Mouse (Mus musculus): ENCODE data around the gene Mrpl33. TPM values are rescaled to one million over a fixed set of nuclear protein-coding genes. Genes with fewer than 3 reads are reported as not detected.
"Not testable (repeated sequence)": the region's sequence is repeated elsewhere in the genome, so short reads cannot be mapped to it uniquely, and the experiment has no call there.

Gene Mrpl33
- 100 to 1,000 TPM; 259 to 272 TPM for total RNA-seq (2021)
- long read RNA-seq, experiment 1, partial matches to known transcripts: 0 of 122 reads
- long read RNA-seq, experiment 1, other reads (novel, unspliced or antisense): 118 of 122 reads
- long read RNA-seq, experiment 2, partial matches to known transcripts: 0 of 121 reads
- long read RNA-seq, experiment 2, other reads (novel, unspliced or antisense): 117 of 121 reads

DNA sequence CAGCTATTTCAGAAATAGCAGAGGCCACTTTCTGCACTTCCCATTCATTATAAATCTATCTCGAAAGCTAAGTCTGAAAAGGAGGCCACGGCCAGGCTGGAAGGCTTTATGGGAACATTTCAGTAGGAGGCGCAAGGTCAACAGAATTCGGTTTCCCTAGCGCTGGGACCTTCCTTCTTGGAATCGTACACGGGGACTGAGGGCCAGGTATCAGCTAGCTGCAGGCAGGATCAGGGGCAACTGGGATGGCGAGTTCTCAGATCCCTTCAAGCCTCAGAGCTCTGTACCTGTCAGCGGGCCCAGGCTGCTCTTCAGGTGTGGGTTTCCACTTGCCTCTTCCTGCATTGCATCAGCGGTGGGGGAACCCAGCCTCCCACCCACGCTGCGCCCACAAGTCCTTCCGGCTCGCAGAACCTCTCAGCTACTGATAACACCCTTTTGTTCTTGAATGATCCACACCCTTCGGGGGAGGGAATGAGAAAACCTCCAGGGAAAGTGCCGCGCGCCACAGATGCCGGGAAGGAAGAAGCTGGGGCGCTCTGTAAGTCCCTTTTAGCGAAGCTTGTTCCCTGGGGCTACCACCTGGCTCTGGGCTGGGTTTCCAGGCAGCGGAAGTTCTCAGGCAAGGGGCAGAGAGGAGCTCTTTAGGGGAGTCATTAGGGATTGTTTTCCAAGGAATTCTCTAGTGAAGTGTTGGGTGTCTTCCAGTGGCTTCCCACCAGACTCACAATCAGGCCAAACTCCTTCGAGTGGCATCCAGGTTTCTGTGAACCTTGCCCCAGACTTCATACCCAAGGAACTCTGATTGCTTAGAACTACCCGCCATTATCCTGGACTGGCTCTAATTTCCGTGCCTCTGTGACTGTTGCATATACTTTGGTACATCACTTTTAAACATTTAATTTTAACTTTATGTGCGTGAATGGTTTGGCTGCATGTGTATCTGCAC lies at the start of gene Mrpl33:
Gene Mrpl33 (plus strand): TSS at position 455 of the 949 bp plus-strand sequence.
- peak; percentile 39 for DNase-seq

DNA sequence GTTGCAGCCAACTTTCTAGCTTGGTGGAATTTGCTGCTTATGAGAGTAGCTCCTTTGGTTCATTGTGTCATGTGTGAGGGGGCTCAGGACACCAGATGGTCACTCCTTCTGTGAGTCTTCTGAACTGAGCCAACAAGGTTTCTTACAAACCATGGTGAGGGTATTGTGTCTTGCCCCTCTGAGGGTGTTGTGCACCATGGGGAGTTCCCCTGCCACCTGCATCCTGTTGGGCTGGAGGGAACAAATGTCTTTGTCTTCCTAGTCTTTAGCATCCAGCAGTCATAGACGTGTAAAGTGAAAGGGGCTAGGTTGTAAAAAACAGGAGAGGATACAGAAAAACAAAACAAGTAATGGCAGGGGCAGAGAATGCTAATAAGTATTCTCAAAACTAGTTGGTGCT lies 37.3 kb upstream of the Mrpl33 start:
- no peak for DNase-seq

DNA sequence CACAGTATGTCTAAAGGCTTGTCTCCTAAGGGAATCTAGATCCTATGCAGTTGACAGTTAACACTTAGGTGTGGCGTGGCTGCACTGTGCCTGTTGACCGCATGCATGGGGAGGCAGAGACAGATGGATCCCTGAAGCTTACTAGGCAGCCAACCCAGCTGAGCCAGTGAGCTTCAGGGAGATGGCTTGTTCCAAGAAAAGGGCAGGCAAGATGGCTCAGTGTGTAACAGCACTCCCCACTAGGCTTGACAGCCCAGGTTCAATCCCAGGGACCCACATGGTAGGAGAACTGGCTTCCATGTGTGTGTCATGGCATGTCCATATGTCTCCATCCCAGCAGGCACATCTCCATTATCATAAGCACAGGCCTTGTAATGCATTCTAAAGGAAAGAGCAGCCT lies 36.4 kb upstream of the Mrpl33 start:
- no peak for DNase-seq

DNA sequence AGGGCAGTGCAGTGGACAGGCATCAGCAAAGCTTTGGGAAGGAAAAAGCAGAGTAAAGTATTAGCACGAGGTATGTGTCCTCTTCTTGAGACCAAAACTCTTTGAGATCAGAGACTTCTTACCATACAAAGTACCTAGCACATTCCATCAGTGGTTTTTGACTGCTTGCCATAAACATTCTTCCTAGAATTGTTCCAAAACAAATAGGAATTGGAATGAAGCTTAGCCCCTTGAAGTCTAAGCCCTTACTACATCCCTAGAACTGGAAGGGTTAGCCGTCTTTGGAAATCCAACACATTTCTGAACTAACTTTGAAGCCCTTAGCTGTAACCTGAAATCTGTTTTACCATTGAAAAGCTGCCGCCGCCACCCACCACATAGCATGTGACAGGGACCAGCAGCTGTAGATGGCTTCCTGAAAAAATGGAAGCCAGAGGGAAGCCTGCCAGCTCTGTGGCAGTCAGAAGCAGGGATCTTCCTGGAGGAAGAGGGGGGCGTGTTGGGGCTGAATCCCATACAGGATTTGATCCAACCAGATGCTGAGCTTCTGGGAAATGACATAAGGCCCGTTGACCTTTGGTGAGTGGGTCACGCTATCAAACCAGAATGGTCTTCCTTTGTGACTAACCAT lies 34.6 kb upstream of the Mrpl33 start:
- peak; percentile 47 for DNase-seq

DNA sequence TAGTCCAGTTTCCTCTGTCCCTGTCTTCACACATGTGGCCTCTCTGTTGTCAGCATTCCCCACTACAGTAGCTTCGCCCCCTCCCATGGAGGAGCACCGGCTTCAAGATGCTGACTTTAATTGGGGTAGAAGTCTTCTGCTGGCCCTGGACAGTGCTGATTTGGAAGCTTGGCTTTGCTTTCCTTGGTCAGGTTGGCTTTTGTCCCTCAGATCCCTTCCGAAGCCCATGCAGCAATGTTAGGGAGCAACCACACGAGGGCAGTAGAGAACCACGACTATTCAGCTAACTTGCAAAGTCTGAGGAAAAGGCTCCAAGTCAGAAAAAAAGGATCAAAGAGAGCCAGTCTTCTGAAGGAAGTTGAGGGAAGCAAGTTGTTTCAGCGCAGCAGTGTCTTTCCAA lies 33.2 kb upstream of the Mrpl33 start:
- peak; percentile 73 for DNase-seq

DNA sequence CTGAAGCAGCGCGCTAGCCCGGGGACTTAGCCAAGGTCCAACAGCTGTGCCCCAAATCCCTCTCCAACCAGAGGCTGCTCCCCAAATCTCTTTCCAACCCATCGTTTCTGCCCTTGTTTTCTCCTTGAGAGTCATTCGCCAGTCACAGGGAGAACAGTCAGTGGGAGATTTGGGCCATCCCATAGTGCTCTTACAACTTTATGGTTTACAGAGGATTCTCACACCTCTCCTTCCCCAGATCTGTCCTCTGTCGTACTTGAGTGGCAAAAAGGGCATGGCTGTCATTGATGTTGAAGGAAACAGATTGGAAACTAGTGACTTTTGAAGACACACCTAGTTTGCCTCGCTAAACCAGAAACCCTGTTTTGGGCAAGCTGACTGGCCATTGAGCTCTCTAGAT lies 32.8 kb upstream of the Mrpl33 start:
- DNase-seq: no peak

DNA sequence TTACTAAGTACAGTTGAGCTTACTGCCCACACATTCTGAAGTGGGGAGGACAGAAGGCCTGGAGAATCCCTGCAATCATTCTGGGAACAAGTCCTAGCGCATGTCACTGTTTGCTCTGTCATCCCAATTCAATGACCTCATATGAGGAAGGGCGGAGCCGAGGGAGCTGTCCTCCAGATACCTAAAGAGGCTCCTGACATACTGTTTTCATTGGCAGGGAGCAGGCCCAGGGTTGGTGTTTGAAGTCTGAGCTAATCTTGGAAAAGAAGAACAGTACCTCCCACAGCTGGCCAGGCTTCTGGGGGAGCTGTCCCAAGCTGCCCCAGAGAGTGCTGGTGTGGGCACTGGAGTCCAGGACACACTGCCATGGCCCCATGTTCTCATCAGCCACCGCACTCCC lies 31.8 kb upstream of the Mrpl33 start:
- DNase-seq: no peak

DNA sequence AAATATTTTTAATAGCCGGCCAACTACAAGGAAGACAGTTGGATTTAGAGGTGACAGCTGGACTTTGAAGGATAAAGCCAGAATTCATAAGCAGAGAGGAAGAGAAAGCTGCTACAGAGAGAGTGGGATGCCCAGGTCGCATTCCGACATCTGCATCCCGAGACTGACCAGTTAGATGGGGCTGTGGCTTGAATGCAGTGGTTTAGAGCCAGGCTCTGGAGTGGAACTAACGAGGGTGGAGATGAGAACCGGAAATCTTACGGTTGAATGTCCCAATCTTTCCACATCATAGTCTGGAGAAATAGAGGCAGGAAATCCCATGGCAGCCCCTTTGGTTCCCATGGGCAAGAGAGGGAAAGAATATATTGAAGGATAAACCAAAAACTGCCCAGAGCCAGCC lies 30.7 kb upstream of the Mrpl33 start:
- DNase-seq: no peak

DNA sequence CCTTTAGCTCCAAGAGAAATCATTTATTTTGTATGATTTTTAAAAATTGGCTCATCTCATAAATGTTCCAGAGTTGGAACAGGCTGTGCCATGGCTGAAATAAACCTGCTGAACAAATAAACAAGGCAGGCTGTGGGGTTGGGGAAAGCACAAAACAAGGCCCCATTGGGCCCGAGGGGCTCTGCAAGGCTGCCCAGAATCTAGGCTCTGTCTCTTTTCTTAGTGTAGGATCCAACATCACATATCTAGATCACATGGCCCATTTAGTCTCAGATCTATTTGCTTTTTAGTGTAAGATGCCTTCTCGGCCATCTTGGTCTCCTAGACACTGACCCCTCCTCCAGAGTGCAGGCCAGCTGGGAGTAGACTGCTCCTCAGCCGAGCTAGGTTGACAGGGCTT lies 30.3 kb upstream of the Mrpl33 start:
- no peak for DNase-seq

DNA sequence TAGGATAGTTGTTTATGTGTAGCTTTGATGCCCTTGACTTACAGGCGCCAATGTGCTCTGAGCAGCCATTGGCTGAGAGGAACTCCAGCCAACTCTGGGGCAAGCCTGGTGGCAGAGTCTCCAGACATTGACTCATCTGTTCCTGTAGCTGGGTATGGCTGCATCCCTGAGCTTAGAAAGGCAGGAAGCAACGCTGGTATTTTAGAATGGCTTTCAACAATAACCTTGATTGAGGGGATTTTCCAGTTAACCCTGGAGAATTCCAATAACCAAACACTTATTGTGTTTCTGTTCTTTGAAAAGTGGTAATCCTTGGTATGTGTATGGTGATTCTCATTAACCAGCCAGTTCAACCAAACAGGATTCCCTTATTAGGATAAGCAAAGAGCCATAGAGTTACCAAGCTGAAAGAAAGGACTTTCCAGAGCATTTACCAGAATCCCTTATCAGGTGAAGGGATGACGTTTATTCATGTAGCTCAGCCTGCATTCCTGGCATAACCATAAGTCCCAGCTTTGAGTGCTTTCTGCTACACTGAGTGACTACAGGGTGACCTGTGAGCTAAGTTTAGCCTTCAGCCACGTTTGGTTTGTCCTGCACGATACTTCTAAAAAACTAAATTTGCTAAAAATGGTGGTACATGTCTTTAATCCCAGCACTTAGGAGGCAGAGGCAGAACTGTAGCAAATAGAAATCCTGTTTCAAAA lies 28.6 kb upstream of the Mrpl33 start:
- no peak for DNase-seq

DNA sequence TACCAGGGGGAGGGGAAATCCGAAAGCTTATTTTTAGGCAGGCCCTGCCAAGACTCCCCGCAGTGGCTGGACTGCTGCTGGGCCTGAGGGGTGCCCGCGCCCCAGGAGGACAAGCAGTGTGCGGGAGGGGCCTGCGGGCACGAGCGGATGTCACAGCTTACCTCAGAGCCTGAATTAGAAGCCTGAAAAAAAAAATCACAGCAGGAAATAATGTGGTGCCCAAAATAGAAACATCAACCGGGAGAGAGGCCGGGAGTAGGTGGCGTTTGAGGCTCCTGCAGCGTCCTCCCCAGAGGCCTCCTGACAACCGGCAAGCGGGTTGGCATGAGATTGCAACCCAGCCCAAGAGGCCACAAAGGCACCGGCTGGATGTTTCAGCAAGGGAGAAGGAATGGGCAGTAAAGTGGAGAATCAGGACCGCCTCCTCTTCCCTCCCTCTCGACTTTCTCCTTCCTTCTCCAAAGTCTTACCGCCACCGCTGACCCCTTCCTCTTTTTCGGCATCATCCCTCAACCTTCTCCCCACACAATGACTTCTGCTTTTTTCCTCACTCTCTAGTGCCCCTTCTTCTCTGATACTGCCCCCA lies 25.6 kb upstream of the Mrpl33 start:
- peak; percentile 30 for DNase-seq

DNA sequence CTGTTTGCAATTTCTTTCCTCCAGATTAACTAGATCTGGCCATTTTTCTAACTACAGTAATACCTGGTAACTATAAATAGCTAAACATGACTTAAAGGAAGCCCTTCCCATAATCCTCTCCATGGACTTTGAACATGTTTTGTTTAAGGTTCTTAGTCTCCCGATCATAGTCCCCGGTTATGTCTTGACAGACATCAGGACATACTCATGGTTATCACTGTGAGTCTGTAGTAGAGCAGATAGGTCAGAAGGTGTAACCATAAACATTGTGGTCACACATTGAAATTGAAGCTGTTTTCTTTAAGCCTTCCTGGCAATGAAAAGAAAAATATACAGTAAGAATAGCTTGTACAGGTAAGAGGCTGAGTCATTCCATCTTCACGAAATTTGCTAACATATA lies 23.0 kb upstream of the Mrpl33 start:
- DNase-seq: no peak

DNA sequence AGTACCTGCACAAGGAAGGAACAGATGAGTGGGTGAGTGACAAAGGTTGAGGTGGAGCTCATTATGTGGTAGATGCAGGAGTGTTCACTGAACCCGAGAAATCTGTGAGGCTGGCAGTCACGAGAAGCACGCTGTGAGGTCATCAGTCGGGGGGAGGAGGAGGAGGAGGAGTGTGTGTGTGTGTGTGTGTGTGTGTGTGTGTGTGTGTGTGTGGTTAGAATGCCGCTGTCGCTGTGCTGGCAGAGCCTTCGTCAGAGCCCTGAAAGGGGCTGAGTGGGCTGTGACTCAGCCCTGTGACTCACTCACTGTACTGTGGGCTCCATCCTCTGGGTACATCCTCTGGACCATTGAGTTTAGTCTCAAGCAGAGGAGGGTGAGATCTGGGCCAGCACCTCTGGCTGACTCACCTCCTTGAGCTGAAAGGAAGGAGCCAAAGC lies 20.2 kb upstream of the Mrpl33 start:
- DNase-seq: no peak

DNA sequence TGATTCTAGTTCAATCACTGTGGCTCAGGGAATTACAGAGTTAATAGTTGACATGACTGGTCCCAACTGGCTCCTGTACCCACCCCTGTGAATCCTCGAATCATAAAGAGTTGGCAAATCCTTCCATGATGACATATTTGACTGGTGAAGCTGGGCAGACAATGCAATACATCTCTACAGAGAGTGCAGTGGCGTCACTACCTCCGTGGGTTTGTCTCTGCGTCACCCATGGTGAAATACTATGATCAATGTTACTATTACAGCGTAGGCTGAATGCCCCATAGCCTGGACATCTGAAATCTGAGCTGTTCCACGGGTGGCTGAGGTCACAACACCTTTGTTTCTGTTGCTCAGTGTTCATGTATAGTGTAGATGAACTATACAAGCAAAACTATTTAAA lies 15.5 kb upstream of the Mrpl33 start:
- DNase-seq: no peak

DNA sequence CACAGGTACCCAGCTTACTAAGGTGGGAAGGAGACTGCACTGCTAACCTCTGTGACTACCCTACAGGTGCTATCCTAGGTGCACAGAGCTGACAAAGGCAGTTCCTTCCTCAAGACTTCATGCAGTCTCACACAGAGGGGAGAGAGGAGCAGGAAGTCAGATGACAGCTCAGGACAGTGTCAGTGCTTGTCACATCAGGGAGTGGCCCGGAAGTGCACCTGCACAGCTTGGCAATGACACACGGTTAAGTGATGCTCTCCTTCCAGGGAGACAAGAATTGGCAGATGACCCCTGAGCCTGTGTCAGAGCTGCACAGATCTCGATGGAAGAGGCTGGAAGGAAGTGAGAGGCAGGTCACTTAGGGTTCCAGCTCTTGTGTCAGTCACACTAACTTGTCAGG lies 14.8 kb upstream of the Mrpl33 start:
- no peak for DNase-seq

DNA sequence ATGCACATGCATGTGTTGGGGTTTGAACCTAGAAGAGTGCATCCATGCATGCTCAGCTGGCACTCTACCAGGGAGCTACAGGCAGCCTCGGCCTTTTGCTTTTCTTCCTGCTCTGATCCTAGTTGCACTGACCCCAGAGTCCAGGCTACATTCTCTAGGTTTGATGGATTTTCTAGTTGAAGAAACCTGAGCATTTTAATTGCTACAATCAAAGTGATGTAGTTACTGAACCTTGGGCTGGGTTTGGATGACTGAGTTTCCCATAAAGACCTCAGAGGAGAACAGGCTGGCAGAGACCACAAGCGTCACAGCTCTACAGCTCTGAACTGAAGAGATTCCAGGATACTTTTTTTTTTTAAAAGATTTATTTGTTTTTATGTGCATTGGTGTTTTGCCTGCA lies 13.5 kb upstream of the Mrpl33 start:
- DNase-seq: no peak

DNA sequence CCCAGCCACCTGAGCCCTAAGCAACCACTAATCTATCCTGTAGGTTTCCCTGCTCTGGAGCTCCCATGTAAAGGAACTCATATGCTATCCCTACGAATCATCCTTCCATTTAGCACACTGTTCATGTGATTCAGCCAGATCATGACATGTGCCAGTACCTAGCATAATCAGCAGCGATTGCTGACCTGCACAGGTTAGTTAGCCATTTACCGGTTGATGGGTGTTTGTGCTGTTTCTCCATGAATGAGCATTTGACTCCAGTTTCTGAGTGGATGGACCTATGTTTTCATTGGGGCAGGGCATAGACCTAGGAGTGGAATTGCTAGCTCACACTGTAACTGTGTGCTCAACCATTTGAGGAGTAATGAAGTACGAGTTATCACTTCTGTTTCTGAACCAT lies 11.2 kb upstream of the Mrpl33 start:
- no peak for DNase-seq

DNA sequence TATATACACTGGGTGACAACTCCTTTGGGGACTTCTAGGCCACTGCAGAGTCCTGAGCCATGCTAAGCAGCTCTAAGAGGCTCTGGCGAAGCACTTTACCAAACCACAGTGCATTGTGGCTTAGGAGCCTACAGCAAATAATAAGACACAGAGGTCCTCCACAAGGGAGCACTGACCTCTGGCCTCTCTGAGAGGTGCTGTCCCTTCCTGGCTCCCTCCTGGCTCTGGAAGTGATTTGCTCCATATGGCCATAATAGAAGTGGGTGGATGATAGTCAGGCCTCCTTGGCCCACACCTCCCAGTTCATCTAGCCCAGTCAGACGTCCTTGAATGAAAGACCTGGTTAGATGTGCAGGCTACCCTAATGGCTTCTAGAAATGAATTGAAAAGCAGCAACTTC lies 8.7 kb upstream of the Mrpl33 start:
- no peak for DNase-seq

DNA sequence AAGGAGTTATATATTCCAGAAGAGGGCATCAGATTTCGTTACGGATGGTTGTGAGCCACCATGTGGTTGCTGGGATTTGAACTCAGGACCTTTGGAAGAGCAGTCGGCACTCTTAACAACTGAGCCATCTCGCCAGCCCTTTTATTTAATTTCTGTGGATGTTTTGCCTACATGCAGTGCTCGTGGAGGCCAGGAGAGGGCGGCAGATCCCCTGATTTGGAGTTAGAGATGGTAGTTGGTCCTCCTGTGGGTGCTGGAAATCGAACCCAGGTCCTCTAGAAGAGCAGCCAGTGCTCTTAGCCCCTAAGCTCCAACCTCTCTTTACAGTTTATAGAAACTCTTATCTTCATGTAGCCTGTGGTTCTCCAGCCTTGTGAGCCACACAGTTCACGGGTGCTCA lies 8.1 kb upstream of the Mrpl33 start:
- DNase-seq: not testable (repeated sequence)

DNA sequence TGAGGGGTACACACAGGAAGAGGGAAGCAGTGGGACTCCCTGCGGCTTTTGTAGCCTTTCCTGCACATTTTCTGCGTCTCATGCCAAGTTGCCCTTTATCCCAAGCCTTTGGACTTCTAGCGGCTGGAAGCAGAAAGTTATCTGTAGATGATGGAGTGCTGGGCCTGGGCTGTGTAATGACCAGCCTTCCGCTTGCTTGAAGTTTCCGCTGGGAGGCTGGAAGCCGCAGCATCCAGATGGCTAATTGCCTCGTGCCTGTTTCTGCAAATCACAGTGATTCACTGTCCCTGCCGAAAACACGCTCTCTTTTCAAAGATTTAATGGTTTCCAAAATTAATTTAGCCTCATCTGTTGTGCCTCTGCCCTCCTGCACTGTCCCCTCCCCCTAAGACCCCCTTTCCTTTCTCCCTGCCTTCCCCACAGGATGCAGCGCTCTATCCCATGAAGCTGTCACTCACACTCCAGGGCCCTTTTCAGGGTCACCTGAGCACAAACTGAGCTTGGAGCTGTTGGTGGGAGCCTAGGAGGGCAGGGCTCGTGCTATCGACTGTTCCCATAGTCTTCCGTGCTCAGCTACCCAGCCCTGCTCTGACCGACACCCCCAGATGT lies 6.9 kb upstream of the Mrpl33 start:
- no peak for DNase-seq

DNA sequence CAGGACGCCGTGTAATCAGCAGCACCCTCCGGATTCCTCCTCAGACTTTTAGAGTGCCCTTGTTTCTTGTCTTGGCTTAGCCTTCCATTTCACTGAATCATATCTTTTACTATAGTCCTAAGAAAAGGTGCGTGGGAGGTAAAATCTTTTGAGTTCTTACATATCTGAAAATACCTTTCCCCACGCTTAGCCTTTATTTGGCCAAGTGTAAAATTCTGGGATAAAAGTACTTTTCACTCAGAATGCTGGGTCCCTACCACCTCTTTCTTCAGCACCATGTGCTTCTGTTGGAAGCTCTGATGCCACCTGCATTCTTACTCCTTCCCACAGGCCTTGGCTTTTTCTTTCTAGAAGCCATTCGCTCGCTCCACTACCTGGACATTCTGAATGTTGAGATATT lies 5.6 kb upstream of the Mrpl33 start:
- DNase-seq: no peak

DNA sequence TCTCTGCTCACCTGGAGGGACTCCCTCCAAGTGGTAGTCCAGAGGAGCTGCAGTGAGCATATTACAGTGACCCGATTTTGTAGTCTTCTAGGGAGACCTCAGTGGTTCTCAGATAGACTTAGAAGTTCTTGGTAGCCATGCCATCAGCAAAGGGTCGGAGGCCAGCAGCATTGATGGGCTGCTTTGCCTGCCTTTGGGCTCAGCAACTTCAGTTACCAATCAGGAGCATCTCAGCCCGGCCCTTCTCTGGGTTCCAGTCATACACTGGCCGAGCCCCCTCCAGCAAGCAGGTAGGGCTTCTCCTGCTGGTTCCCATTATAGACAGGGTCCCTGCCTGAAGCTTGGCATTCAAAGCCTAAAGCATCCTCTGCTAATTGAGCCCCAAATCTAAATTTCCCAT lies 867 bp upstream of the Mrpl33 start:
- no peak for DNase-seq
